Mouse (Mus musculus): ENCODE results near the gene Azin2.

DNA sequence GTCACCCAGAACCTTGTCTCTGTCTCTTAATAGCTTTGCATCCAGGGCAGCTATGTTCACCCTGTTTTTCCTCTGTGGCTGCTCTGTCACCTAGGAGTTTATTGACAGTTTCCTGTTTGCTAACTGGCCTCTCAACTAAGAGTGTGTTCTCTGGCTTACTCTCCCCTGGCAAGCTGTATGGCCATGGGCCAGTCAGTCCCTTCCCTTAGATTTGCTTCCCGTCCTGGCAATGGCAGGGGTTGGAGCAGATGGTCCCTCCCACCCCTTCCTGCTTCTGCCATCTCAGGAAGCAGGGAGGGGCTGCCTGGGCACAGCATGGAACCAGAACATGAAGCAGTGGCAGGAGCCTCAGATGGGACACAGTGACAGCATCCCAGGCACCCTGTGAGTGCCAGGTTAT is 71.1 kb downstream of the Azin2 start:
- TF ChIP-seq CTCF (IDR thresholded peaks at IDR 0.05; ENCODE audit: control insufficient read depth, insufficient read depth, insufficient read length) (no peak), USF1 (IDR thresholded peaks at IDR 0.05; ENCODE audit: low read depth) (no peak)
